Mouse (Mus musculus) limb, embryonic 10.5 days (tissue): ENCODE data around the gene Plxna4. TPM values are rescaled to one million over a fixed set of nuclear protein-coding genes. Genes with fewer than 3 reads are reported as not detected.

Source experiments
- DNase-seq: peaks from one replicate; pipeline ENCODE4 v3.0.0-alpha.2; 2017; ENCODE audit warnings: low spot score
- H3K27ac ChIP-seq: fragments of 300-500 bp; sonication (generic); 2 replicates; pipeline ENCODE4 v1.5.1; 2016; ENCODE audit warnings: mild to moderate bottlenecking
- H3K27me3 ChIP-seq: fragments of 300-500 bp; sonication (generic); 2 replicates; pipeline ENCODE4 v1.6.1; 2016; ENCODE audit warnings: low read depth, mild to moderate bottlenecking; ENCODE audit not compliant: poor library complexity, severe bottlenecking
- H3K36me3 ChIP-seq: fragments of 300-500 bp; sonication (generic); 2 replicates; pipeline ENCODE4 v1.6.1; 2016; ENCODE audit warnings: mild to moderate bottlenecking, moderate library complexity
- H3K4me1 ChIP-seq: fragments of 300-500 bp; sonication (generic); 2 replicates; pipeline ENCODE4 v1.6.1; 2016
- H3K4me3 ChIP-seq: fragments of 300-500 bp; sonication (generic); 2 replicates; pipeline ENCODE4 v1.5.1; 2016; ENCODE audit warnings: mild to moderate bottlenecking, moderate library complexity
- H3K9me3 ChIP-seq: fragments of 300-500 bp; sonication (generic); replicated peaks from 2 replicates; pipeline ENCODE4 v1.6.1; 2016; ENCODE audit warnings: mild to moderate bottlenecking
- WGBS: fragments of 180-500 bp; shearing (Covaris S2); methylation state at CpG from one replicate; pipeline ENCODE4 v1.1.7; 2016; 5-methylcytosine and 5-hydroxymethylcytosine counted together
- polyA plus RNA-seq: library from polyadenylated mRNA; unstranded; fragments of >200 nt; fragmentation: Nextera tagmentation; extraction: Ambion mirVana; gene quantifications from 2 replicates; pipeline ENCODE4 v1.2.1, GENCODE M21; 2016

The Plxna4 gene
- polyA plus RNA-seq, 1 experiment from 2014 or later: 1.9 TPM

GRCm38 (mm10) chr6:32493557-32493956 is 94.4 kb downstream of the Plxna4 start:
- Histone ChIP-seq H3K36me3 (no peaks in the 10 kb centered on the region), H3K27ac (peak overlapping the region; percentile 42), H3K4me3 (no peak overlapping the region), H3K9me3 (no peaks in the 10 kb centered on the region), H3K4me1 (peaks cover 63% of the 10 kb centered on the region), H3K27me3 (0 out of 2 replicates have a peak, but pooled peaks cover 3% of the 10 kb centered on the region)
- WGBS: 55% methylated on average over 5 of the region's 5 CpGs
- no peak for DNase-seq

GRCm38 (mm10) chr6:32487121-32487520 is 100.9 kb downstream of the Plxna4 start:
- Histone ChIP-seq H3K4me3 (no peak overlapping the region), H3K9me3 (no peaks in the 10 kb centered on the region), H3K4me1 (peaks cover 22% of the 10 kb centered on the region), H3K27me3 (no peaks in the 10 kb centered on the region), H3K27ac (0 out of 2 replicates have a peak overlapping the region, but pooled peaks have one; percentile 17), H3K36me3 (no peaks in the 10 kb centered on the region)
- WGBS: 54% methylated on average over 3 of the region's 3 CpGs
- DNase-seq: no peak

- no peaks in the 10 kb centered on the region for H3K36me3 ChIP-seq
- H3K4me1 ChIP-seq: peaks cover 51% of the 10 kb centered on the region
- no peaks in the 10 kb centered on the region for H3K27me3 ChIP-seq
- 19% methylated on average over 4 of the region's 4 CpGs for WGBS
- H3K27ac ChIP-seq: peak overlapping the region; percentile 42; the same call in 1 of the 2 replicates
- no peak for DNase-seq
- no peak overlapping the region for H3K4me3 ChIP-seq
- H3K9me3 ChIP-seq: no peaks in the 10 kb centered on the region
Measured at GRCm38 (mm10) chr6:32482469-32482868, 105.5 kb downstream of the Plxna4 start.

GRCm38 (mm10) chr6:32480741-32481140 is 107.3 kb downstream of the Plxna4 start:
- no peak for DNase-seq
- 63% methylated on average over 1 of the region's 1 CpGs for WGBS
- Histone ChIP-seq H3K9me3 (no peaks in the 10 kb centered on the region), H3K27ac (peak overlapping the region; percentile 36; the same call in 1 of the 2 replicates), H3K27me3 (no peaks in the 10 kb centered on the region), H3K4me1 (peaks cover 46% of the 10 kb centered on the region), H3K4me3 (no peak overlapping the region), H3K36me3 (no peaks in the 10 kb centered on the region)

- Histone ChIP-seq H3K4me3 (no peak overlapping the region), H3K9me3 (no peaks in the 10 kb centered on the region), H3K36me3 (no peaks in the 10 kb centered on the region), H3K27me3 (no peaks in the 10 kb centered on the region), H3K4me1 (peaks cover 46% of the 10 kb centered on the region), H3K27ac (peak overlapping the region; percentile 36; the same call in 1 of the 2 replicates)
- DNase-seq: no peak
- WGBS: 82% methylated on average over 2 of the region's 2 CpGs
Measured at GRCm38 (mm10) chr6:32479765-32480164, 108.2 kb downstream of the Plxna4 start.

GRCm38 (mm10) chr6:32479193-32479758 is 108.7 kb downstream of the Plxna4 start:
- Histone ChIP-seq H3K27ac (peak overlapping the region; percentile 36; the same call in 1 of the 2 replicates), H3K4me1 (peaks cover 46% of the 10 kb centered on the region), H3K36me3 (no peaks in the 10 kb centered on the region), H3K4me3 (no peak overlapping the region), H3K27me3 (no peaks in the 10 kb centered on the region), H3K9me3 (no peaks in the 10 kb centered on the region)
- DNase-seq: peak; percentile 69
- WGBS: 16% methylated on average over 2 of the region's 2 CpGs

- 94% methylated on average over 4 of the region's 4 CpGs for WGBS
- peaks cover 27% of the 10 kb centered on the region for H3K4me1 ChIP-seq
- H3K27me3 ChIP-seq: no peaks in the 10 kb centered on the region
- H3K9me3 ChIP-seq: no peaks in the 10 kb centered on the region
- H3K4me3 ChIP-seq: no peak overlapping the region
- no peak overlapping the region for H3K27ac ChIP-seq
- no peaks in the 10 kb centered on the region for H3K36me3 ChIP-seq
- DNase-seq: no peak
Measured at GRCm38 (mm10) chr6:32475958-32476357, 112.0 kb downstream of the Plxna4 start.

- H3K4me1 ChIP-seq: peaks cover 10% of the 10 kb centered on the region; the same call in 1 of the 2 replicates
- no peak overlapping the region for H3K4me3 ChIP-seq
- WGBS: 93% methylated on average over 5 of the region's 5 CpGs
- no peak for DNase-seq
- no peak overlapping the region for H3K27ac ChIP-seq
- H3K36me3 ChIP-seq: no peaks in the 10 kb centered on the region
- H3K27me3 ChIP-seq: no peaks in the 10 kb centered on the region
- H3K9me3 ChIP-seq: no peaks in the 10 kb centered on the region
Measured at GRCm38 (mm10) chr6:32472062-32472461, 115.9 kb downstream of the Plxna4 start.

GRCm38 (mm10) chr6:32471639-32472038 is 116.4 kb downstream of the Plxna4 start:
- H3K27me3 ChIP-seq: no peaks in the 10 kb centered on the region
- H3K9me3 ChIP-seq: no peaks in the 10 kb centered on the region
- H3K4me1 ChIP-seq: peaks cover 14% of the 10 kb centered on the region; the same call in 1 of the 2 replicates
- WGBS: 83% methylated on average over 3 of the region's 3 CpGs
- no peak overlapping the region for H3K27ac ChIP-seq
- no peak overlapping the region for H3K4me3 ChIP-seq
- H3K36me3 ChIP-seq: no peaks in the 10 kb centered on the region
- no peak for DNase-seq

- no peak overlapping the region for H3K4me3 ChIP-seq
- H3K4me1 ChIP-seq: peaks cover 21% of the 10 kb centered on the region
Measured at GRCm38 (mm10) chr6:32469196-32469595, 118.8 kb downstream of the Plxna4 start.

GRCm38 (mm10) chr6:32465129-32465528 is 122.9 kb downstream of the Plxna4 start:
- no peaks in the 10 kb centered on the region for H3K27me3 ChIP-seq
- H3K9me3 ChIP-seq: no peaks in the 10 kb centered on the region
- peaks cover 27% of the 10 kb centered on the region for H3K4me1 ChIP-seq
- H3K4me3 ChIP-seq: no peak overlapping the region
- WGBS: 74% methylated on average over 8 of the region's 8 CpGs
- no peak overlapping the region for H3K27ac ChIP-seq
- H3K36me3 ChIP-seq: no peaks in the 10 kb centered on the region
- DNase-seq: no peak

More at GRCm38 (mm10) chr6:32469196-32469595, 118.8 kb downstream of the Plxna4 start:
- Histone ChIP-seq H3K27me3 (no peaks in the 10 kb centered on the region), H3K36me3 (no peaks in the 10 kb centered on the region), H3K27ac (no peak overlapping the region), H3K9me3 (no peaks in the 10 kb centered on the region)
- WGBS: 64% methylated on average over 5 of the region's 5 CpGs
- DNase-seq: no peak

- Histone ChIP-seq H3K4me3 (no peak overlapping the region), H3K27ac (no peak overlapping the region), H3K27me3 (no peaks in the 10 kb centered on the region), H3K9me3 (no peaks in the 10 kb centered on the region), H3K4me1 (peaks cover 25% of the 10 kb centered on the region), H3K36me3 (no peaks in the 10 kb centered on the region)
- DNase-seq: no peak
- 32% methylated on average over 8 of the region's 8 CpGs for WGBS
Measured at GRCm38 (mm10) chr6:32464637-32465036, 123.4 kb downstream of the Plxna4 start.

GRCm38 (mm10) chr6:32464046-32464445 is 123.9 kb downstream of the Plxna4 start:
- no peak for DNase-seq
- no peaks in the 10 kb centered on the region for H3K9me3 ChIP-seq
- H3K27ac ChIP-seq: no peak overlapping the region
- H3K27me3 ChIP-seq: no peaks in the 10 kb centered on the region
- H3K4me1 ChIP-seq: peaks cover 25% of the 10 kb centered on the region
- H3K36me3 ChIP-seq: no peaks in the 10 kb centered on the region
- no peak overlapping the region for H3K4me3 ChIP-seq
- WGBS: 81% methylated on average over 4 of the region's 4 CpGs

GRCm38 (mm10) chr6:32460400-32460799 is 127.6 kb downstream of the Plxna4 start:
- no peak for DNase-seq
- WGBS: 84% methylated on average over 8 of the region's 8 CpGs
- no peaks in the 10 kb centered on the region for H3K9me3 ChIP-seq
- H3K27me3 ChIP-seq: no peaks in the 10 kb centered on the region
- H3K27ac ChIP-seq: no peak overlapping the region
- H3K36me3 ChIP-seq: no peaks in the 10 kb centered on the region
- H3K4me3 ChIP-seq: no peak overlapping the region
- peaks cover 13% of the 10 kb centered on the region for H3K4me1 ChIP-seq
